Mouse (Mus musculus) heart, postnatal 0 days (tissue): ENCODE data around the gene Gm37240. TPM values are rescaled to one million over a fixed set of nuclear protein-coding genes. Genes with fewer than 3 reads are reported as not detected.

Source experiments
- ATAC-seq: fragments of 200-750 bp; cut with Nextera tagmentation; 2 replicates; pipeline ENCODE4 v1.8.0; 2017; ENCODE audit warnings: low read depth, moderate number of reproducible peaks, moderate library complexity; ENCODE audit not compliant: insufficient read depth
- DNase-seq: peaks from one replicate; pipeline ENCODE4 v3.0.0-alpha.2; 2016; ENCODE audit warnings: low spot score
- H3K27ac ChIP-seq: fragments of 300-500 bp; sonication (generic); 2 replicates; pipeline ENCODE4 v1.5.1; 2014; ENCODE audit warnings: low read depth, mild to moderate bottlenecking
- H3K27me3 ChIP-seq: fragments of 300-500 bp; sonication (generic); 2 replicates; pipeline ENCODE4 v1.6.1; 2014; ENCODE audit warnings: low read length, mixed read lengths; ENCODE audit not compliant: control insufficient read depth, insufficient read depth
- H3K36me3 ChIP-seq: fragments of 300-500 bp; sonication (generic); replicated peaks from 2 replicates; pipeline ENCODE4 v1.6.1; 2014; ENCODE audit warnings: low read length, mixed read lengths; ENCODE audit not compliant: control insufficient read depth, insufficient read depth
- H3K4me1 ChIP-seq: fragments of 300-500 bp; sonication (generic); 2 replicates; pipeline ENCODE4 v1.6.1; 2014; ENCODE audit warnings: antibody characterized with exemption; ENCODE audit not compliant: control insufficient read depth, insufficient read depth
- H3K4me2 ChIP-seq: fragments of 300-500 bp; sonication (generic); 2 replicates; pipeline ENCODE4 v1.6.1; 2014; ENCODE audit warnings: low read depth, mild to moderate bottlenecking, low read length, moderate library complexity
- H3K4me3 ChIP-seq: fragments of 300-500 bp; sonication (generic); 2 replicates; pipeline ENCODE4 v1.5.1; 2014; ENCODE audit warnings: low read depth, low read length
- H3K9ac ChIP-seq: fragments of 300-500 bp; sonication (generic); replicated peaks from 2 replicates; pipeline ENCODE4 v1.6.1; 2014; ENCODE audit warnings: low read depth, low read length, mixed read lengths
- H3K9me3 ChIP-seq: fragments of 300-500 bp; sonication (generic); replicated peaks from 2 replicates; pipeline ENCODE4 v1.6.1; 2016; ENCODE audit warnings: low read length; ENCODE audit not compliant: control insufficient read depth
- CTCF ChIP-seq: IDR thresholded peaks from 2 replicates; pipeline ENCODE4 v1.5.1; 2016; ENCODE audit warnings: antibody characterized with exemption, control low read depth, low read depth
- EP300 ChIP-seq: IDR thresholded peaks from 2 replicates; pipeline ENCODE4 v1.6.1; 2016; ENCODE audit warnings: antibody characterized with exemption, low read depth
- WGBS: fragments of 180-500 bp; shearing (Covaris S2); extraction: QIAGEN DNeasy Blood & Tissue Kit; methylation state at CpG from one replicate; pipeline ENCODE4 v1.1.7; 2014; 5-methylcytosine and 5-hydroxymethylcytosine counted together
- polyA plus RNA-seq: library from polyadenylated mRNA; unstranded; fragments of >200 nt; fragmentation: Nextera tagmentation; extraction: Ambion mirVana; gene quantifications from 2 replicates; pipeline ENCODE4 v1.2.1, GENCODE M21; 2015
- total RNA-seq: library from RNA; depleted of rRNA; stranded (reverse); fragments of >200 nt; gene quantifications from 2 replicates; pipeline ENCODE4 v1.2.3, GENCODE M21; 2014; ENCODE audit warnings: low replicate concordance

The Gm37240 gene
- total and polyA plus RNA-seq, 2 experiments from 2014 or later = 21.7 to 72.1 TPM

GRCm38 (mm10) chr3:84749222-84749621 lies 1138.1 kb downstream of the Gm37240 start:
- Histone ChIP-seq H3K4me2 (no peak overlapping the region), H3K27ac (no peak overlapping the region), H3K9me3 (no peaks in the 10 kb centered on the region), H3K36me3 (no peaks in the 10 kb centered on the region), H3K9ac (no peak overlapping the region), H3K27me3 (no peaks in the 10 kb centered on the region), H3K4me1 (no peaks in the 10 kb centered on the region), H3K4me3 (no peak overlapping the region)
- ATAC-seq (no peak), DNase-seq (no peak)
- 48% methylated on average over 5 of the region's 5 CpGs for WGBS
- TF ChIP-seq CTCF (no peak), EP300 (no peak)

DNA sequence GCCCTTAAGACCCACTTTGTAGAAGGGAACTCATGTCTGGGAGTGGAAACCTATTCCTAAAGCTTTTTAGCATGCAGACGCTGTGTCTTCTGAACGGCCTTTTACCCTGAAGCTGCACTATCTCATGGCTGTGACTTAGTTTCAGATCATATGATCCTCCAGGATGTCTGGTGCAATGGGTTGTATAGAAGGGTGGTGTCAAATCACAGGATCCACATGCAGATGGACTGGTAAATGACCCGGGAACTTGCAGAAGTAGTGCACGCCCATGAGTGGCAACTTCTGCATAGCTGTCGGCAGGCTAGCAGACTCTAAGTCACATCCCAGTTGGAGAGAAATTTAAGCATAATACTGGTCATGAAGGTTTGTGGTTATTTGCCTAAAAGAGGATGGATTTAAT lies 1139.2 kb downstream of the Gm37240 start:
- H3K9me3 ChIP-seq = no peaks in the 10 kb centered on the region
- ATAC-seq (no peak), DNase-seq (no peak)
- H3K27me3 ChIP-seq = no peaks in the 10 kb centered on the region
- H3K27ac ChIP-seq = no peak overlapping the region
- no peak overlapping the region for H3K4me2 ChIP-seq
- no peak overlapping the region for H3K9ac ChIP-seq
- no peak overlapping the region for H3K4me3 ChIP-seq
- WGBS = 85% methylated on average over 5 of the region's 5 CpGs
- no peaks in the 10 kb centered on the region for H3K36me3 ChIP-seq
- TF ChIP-seq CTCF (no peak), EP300 (no peak)
- H3K4me1 ChIP-seq = no peaks in the 10 kb centered on the region

DNA sequence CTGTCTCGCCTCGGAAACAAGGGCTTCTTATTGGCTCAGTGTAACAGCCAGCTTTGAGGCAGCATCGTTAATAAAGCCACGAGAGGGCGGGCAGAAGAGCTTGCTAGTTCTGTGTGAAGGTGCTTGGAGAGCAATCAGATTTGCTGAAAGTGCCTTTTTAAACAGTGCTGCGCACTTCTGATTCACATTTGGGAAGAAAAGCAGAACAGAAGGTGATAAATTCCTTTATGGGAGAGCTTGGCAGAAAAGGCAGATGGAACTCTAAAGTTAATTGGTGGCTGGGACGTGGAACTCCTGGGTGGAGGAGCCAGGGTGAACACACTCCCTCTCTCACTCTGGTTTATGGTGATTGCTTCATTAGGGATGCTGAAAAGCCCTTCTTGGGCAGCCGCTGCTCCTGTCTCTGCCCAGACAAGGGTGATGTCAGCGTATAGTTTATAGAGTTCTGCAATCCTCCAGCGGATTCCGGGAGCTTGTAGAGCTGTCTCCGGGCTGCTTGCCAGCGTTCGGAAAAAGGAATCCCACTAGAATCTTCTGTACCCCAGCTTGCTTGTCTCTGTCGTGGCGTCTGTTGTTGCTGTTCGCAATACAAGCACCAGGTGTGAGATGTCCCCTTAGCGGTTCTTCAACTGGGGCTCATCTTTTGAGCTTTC lies 1141.7 kb downstream of the Gm37240 start:
- no peaks in the 10 kb centered on the region for H3K9me3 ChIP-seq
- no peaks in the 10 kb centered on the region for H3K27me3 ChIP-seq
- no peak overlapping the region for H3K9ac ChIP-seq
- H3K4me1 ChIP-seq = no peaks in the 10 kb centered on the region
- no peak for TF ChIP-seq EP300
- H3K4me3 ChIP-seq = peak overlapping the region; percentile 11
- no peaks in the 10 kb centered on the region for H3K36me3 ChIP-seq
- DNase-seq (peak; percentile 68), ATAC-seq (peak; percentile 70)
- peak overlapping the region; percentile 43 for H3K4me2 ChIP-seq
- 25% methylated on average over 18 of the region's 18 CpGs for WGBS
- H3K27ac ChIP-seq = no peak overlapping the region

DNA sequence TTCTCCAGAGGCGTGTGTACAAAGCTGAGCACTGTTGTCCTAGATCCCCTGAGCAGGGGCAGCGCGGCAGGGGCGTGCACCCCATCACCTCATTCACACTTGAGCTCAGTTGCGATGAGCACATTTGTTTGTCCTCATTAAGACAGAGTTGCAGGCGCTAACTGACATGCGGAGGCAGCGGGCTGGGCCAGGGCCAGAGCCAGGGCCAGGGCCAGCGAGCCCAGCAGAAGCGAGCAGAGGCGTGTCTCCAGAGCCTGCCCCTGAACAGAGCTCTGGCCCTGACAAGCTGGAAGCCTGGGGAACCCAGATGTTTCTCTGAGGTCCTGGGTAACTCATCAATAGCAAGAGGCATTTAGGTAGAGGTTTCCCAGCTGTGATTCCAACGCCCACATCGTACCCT lies 1142.6 kb downstream of the Gm37240 start:
- TF ChIP-seq EP300 (no peak), CTCF (no peak)
- H3K4me2 ChIP-seq = no peak overlapping the region
- H3K36me3 ChIP-seq = no peaks in the 10 kb centered on the region
- H3K27me3 ChIP-seq = no peaks in the 10 kb centered on the region
- H3K4me3 ChIP-seq = no peak overlapping the region
- no peaks in the 10 kb centered on the region for H3K4me1 ChIP-seq
- DNase-seq (no peak), ATAC-seq (peak; percentile 62)
- 54% methylated on average over 13 of the region's 13 CpGs for WGBS
- H3K9me3 ChIP-seq = no peaks in the 10 kb centered on the region
- H3K27ac ChIP-seq = no peak overlapping the region
- no peak overlapping the region for H3K9ac ChIP-seq

GRCm38 (mm10) chr3:84740050-84740596 lies 1147.2 kb downstream of the Gm37240 start:
- no peak for TF ChIP-seq CTCF
- no peak for TF ChIP-seq EP300
- Histone ChIP-seq H3K4me1 (no peaks in the 10 kb centered on the region), H3K36me3 (no peaks in the 10 kb centered on the region), H3K9me3 (no peaks in the 10 kb centered on the region), H3K9ac (no peak overlapping the region), H3K27me3 (no peaks in the 10 kb centered on the region), H3K4me3 (no peak overlapping the region), H3K27ac (no peak overlapping the region), H3K4me2 (no peak overlapping the region)
- ATAC-seq (no peak), DNase-seq (no peak)
- WGBS = 54% methylated on average over 10 of the region's 10 CpGs

- Histone ChIP-seq H3K4me2 (no peak overlapping the region), H3K4me1 (no peaks in the 10 kb centered on the region), H3K36me3 (no peaks in the 10 kb centered on the region), H3K9ac (no peak overlapping the region), H3K9me3 (no peaks in the 10 kb centered on the region), H3K4me3 (no peak overlapping the region), H3K27me3 (peaks cover 9% of the 10 kb centered on the region; the same call in 1 of the 2 replicates), H3K27ac (no peak overlapping the region)
- ATAC-seq (no peak), DNase-seq (no peak)
- WGBS = 69% methylated on average over 3 of the region's 3 CpGs
- TF ChIP-seq EP300 (no peak), CTCF (no peak)
These were observed 1150.2 kb downstream of the Gm37240 start for GRCm38 (mm10) chr3:84737137-84737536.
